Mouse (Mus musculus) thymus, adult 2 months (tissue): ENCODE results near the gene Fxyd1. TPM values are rescaled to one million over a fixed set of nuclear protein-coding genes. Genes with fewer than 3 reads are reported as not detected.

ENCODE experiments used
- DNase-seq: peaks from one replicate; pipeline ENCODE4 v3.0.0; 2021
- H3K27ac ChIP-seq: fragments of 200-500 bp; 2 replicates; pipeline ENCODE4 v1.5.1; 2012; ENCODE audit warnings: low read length, control low read depth; ENCODE audit not compliant: control insufficient read depth, insufficient read depth
- H3K27me3 ChIP-seq: fragments of 200-500 bp; 2 replicates; pipeline ENCODE4 v1.6.1; 2012; ENCODE audit warnings: mild to moderate bottlenecking, low read length, moderate library complexity, mixed read lengths; ENCODE audit not compliant: control insufficient read depth, insufficient read depth
- H3K36me3 ChIP-seq: fragments of 200-500 bp; 2 replicates; pipeline ENCODE4 v1.6.1; 2012; ENCODE audit warnings: mild to moderate bottlenecking, low read length, moderate library complexity; ENCODE audit not compliant: control insufficient read depth, insufficient read depth
- H3K4me1 ChIP-seq: fragments of 200-500 bp; replicated peaks from 2 replicates; pipeline ENCODE4 v1.6.1; 2012; ENCODE audit warnings: low read length; ENCODE audit not compliant: control insufficient read depth, insufficient read depth
- H3K4me3 ChIP-seq: fragments of 200-500 bp; 2 replicates; pipeline ENCODE4 v1.5.1; 2012; ENCODE audit warnings: mild to moderate bottlenecking, low read length, control low read depth, moderate library complexity; ENCODE audit not compliant: control insufficient read depth, insufficient read depth
- CTCF ChIP-seq: fragments of 200-500 bp; IDR thresholded peaks from 2 replicates; pipeline ENCODE4 v1.5.1; 2012; ENCODE audit warnings: mild to moderate bottlenecking, control low read depth, low read length, moderate library complexity, borderline replicate concordance; ENCODE audit not compliant: control insufficient read depth, poor library complexity, insufficient read depth; ENCODE audit errors: extremely low read depth
- POLR2A ChIP-seq: fragments of 200-500 bp; IDR thresholded peaks from 2 replicates; pipeline ENCODE4 v1.6.1; 2012; ENCODE audit warnings: mild to moderate bottlenecking, low read length, control low read depth, moderate library complexity; ENCODE audit not compliant: control insufficient read depth, poor library complexity, insufficient read depth; ENCODE audit errors: extremely low read depth
- WGBS: fragments of 180-500 bp; shearing (Covaris S2); methylation state at CpG from one replicate; pipeline ENCODE4 v1.1.7; 2018; 5-methylcytosine and 5-hydroxymethylcytosine counted together
- polyA plus RNA-seq: library from polyadenylated mRNA; depleted of rRNA; stranded (reverse); fragments of >200 nt; gene quantifications from 2 replicates; pipeline ENCODE4 v1.2.3, GENCODE M21; 2012

Fxyd1 gene
- polyA plus RNA-seq, 1 experiment: 107 TPM

GRCm38 (mm10) chr7:31097583-31098248 lies 40.7 kb upstream of the Fxyd1 start:
- H3K4me3 ChIP-seq: no peak overlapping the region

GRCm38 (mm10) chr7:31096892-31097564 lies 40.0 kb upstream of the Fxyd1 start:
- no peak overlapping the region for H3K27ac ChIP-seq
- no peaks in the 10 kb centered on the region for H3K27me3 ChIP-seq
- no peak overlapping the region for H3K4me3 ChIP-seq
- H3K36me3 ChIP-seq: no peaks in the 10 kb centered on the region
- TF ChIP-seq CTCF (no peak), POLR2A (no peak)
- 62% methylated on average over 9 of the region's 9 CpGs for WGBS
- DNase-seq: no peak
- H3K4me1 ChIP-seq: peaks cover 4% of the 10 kb centered on the region

More at GRCm38 (mm10) chr7:31097583-31098248, 40.7 kb upstream of the Fxyd1 start:
- WGBS: 50% methylated on average over 20 of the region's 20 CpGs
- no peak for TF ChIP-seq POLR2A
- TF ChIP-seq CTCF: peak; percentile 97
- peak; percentile 92 for DNase-seq
- Histone ChIP-seq H3K27ac (no peak overlapping the region), H3K4me1 (peaks cover 4% of the 10 kb centered on the region), H3K36me3 (no peaks in the 10 kb centered on the region), H3K27me3 (no peaks in the 10 kb centered on the region)

GRCm38 (mm10) chr7:31094774-31095501 lies 37.9 kb upstream of the Fxyd1 start:
- Histone ChIP-seq H3K4me1 (peaks cover 6% of the 10 kb centered on the region), H3K27ac (no peak overlapping the region), H3K4me3 (no peak overlapping the region), H3K27me3 (no peaks in the 10 kb centered on the region), H3K36me3 (no peaks in the 10 kb centered on the region)
- TF ChIP-seq CTCF: no peak
- no peak for TF ChIP-seq POLR2A
- 14% methylated on average over 12 of the region's 12 CpGs for WGBS
- DNase-seq: peak; percentile 44

GRCm38 (mm10) chr7:31089721-31090120 lies 32.7 kb upstream of the Fxyd1 start:
- TF ChIP-seq POLR2A (no peak), CTCF (no peak)
- H3K4me3 ChIP-seq: no peak overlapping the region
- peak overlapping the region; percentile 66 for H3K27ac ChIP-seq
- DNase-seq: peak; percentile 24
- peaks cover 21% of the 10 kb centered on the region for H3K4me1 ChIP-seq
- no peaks in the 10 kb centered on the region for H3K27me3 ChIP-seq
- WGBS: 9% methylated on average over 2 of the region's 2 CpGs
- no peaks in the 10 kb centered on the region for H3K36me3 ChIP-seq

- no peak overlapping the region for H3K4me3 ChIP-seq
- peaks cover 21% of the 10 kb centered on the region for H3K4me1 ChIP-seq
- no peak for TF ChIP-seq CTCF
- no peak for TF ChIP-seq POLR2A
- no peaks in the 10 kb centered on the region for H3K27me3 ChIP-seq
- H3K36me3 ChIP-seq: no peaks in the 10 kb centered on the region
- no peak overlapping the region for H3K27ac ChIP-seq
- WGBS: 94% methylated on average over 3 of the region's 3 CpGs
- no peak for DNase-seq
These were observed 31.2 kb upstream of the Fxyd1 start for GRCm38 (mm10) chr7:31088206-31088605.

GRCm38 (mm10) chr7:31087262-31087661 lies 30.3 kb upstream of the Fxyd1 start:
- DNase-seq: no peak
- no peak overlapping the region for H3K4me3 ChIP-seq
- H3K4me1 ChIP-seq: peaks cover 21% of the 10 kb centered on the region
- 11% methylated on average over 2 of the region's 2 CpGs for WGBS
- H3K36me3 ChIP-seq: no peaks in the 10 kb centered on the region
- TF ChIP-seq CTCF (no peak), POLR2A (no peak)
- no peak overlapping the region for H3K27ac ChIP-seq
- no peaks in the 10 kb centered on the region for H3K27me3 ChIP-seq
